Mouse (Mus musculus): ENCODE measurements around the gene Dusp15. TPM values are rescaled to one million over a fixed set of nuclear protein-coding genes. Genes with fewer than 3 reads are reported as not detected.

The Dusp15 gene
- polyA plus RNA-seq (2014; fragmentation: Illumina TruSeq; extraction: RNeasy Lipid Tissue Mini Kit (QIAGEN cat#74804); ENCODE audit: low read depth, low replicate concordance) = 7.7 TPM

GRCm38 (mm10) chr2:152951065-152951849 lies at the start of gene Dusp15:
TSS of gene Dusp15 (minus strand) at chr2:152951698.

DNA sequence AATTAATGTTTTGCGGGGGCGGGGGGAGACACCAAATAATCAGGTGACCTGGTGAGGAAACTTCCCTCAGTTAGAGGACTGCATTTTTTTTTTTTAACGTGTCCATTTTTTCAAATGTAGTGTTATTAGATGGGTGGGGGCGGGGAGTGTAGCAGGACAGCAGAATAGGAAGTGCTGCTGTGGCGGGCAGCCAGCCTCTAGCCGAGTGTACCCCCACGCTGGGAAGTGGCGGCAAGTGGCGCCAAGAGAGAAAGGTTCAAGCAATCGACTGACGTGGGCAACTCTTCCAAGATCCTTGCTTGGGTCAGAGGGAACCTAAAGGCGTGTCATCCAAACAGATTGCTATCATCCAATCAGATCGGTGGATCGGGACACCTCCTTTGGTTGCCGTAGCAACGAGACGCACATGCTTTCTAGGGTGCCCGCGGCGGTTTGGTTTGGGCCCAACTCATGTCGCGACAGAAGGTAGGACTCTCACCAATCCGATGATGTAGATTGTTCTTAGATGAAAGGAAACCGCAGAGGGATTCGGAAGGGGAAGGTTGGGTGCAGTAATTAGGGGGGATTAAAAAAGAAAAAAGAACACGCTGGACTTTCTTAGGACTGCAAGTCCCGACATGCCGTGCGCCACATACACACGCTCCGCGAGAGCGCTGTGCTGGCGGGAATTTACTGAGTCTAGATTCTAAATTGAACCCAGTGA lies 10.7 kb upstream of the Dusp15 start, which contains the start of gene Ttll9:
Gene Ttll9 (plus strand): TSS at position 395 of the 703 bp plus-strand sequence.

GRCm38 (mm10) chr2:152933048-152933447 lies 18.4 kb downstream of the Dusp15 start, which contains the start of gene Foxs1:
TSS of gene Foxs1 (minus strand) at chr2:152933208.

DNA sequence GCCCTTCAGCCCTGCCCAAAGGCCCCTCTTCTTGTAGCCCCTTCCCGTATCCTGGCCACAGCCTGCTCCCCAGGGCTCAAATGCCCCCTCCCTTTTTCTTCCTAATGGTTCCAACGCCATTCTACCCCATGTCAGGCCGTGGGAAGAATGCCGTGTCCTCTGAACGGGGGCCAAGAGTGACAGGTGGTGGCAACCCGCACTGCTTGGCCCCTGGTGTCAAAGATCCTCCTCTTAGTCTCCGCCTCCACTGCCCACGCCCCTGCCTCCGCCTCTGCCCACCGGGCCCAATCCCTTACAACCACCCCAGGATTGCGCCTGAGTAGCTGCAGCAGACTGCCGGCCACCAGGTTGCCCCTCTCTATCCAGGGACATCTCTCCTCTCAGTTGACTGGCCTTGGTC lies 40.5 kb downstream of the Dusp15 start, which contains the start of gene Mylk2:
Gene Mylk2 (plus strand): TSS at position 322 of the 400 bp plus-strand sequence.

Other genes starting within 250 kb of the Dusp15 start
- 27.5 TPM for gene Id1, start 215.4 kb downstream of the Dusp15 start, polyA plus RNA-seq (2014; fragmentation: Illumina TruSeq; extraction: RNeasy Lipid Tissue Mini Kit (QIAGEN cat#74804); ENCODE audit: low read depth, low replicate concordance)
- not detected for gene Cox4i2, start 197.5 kb downstream of the Dusp15 start, polyA plus RNA-seq (2014; fragmentation: Illumina TruSeq; extraction: RNeasy Lipid Tissue Mini Kit (QIAGEN cat#74804); ENCODE audit: low read depth, low replicate concordance)
- gene Bcl2l1, start 120.0 kb downstream of the Dusp15 start, polyA plus RNA-seq (2014; fragmentation: Illumina TruSeq; extraction: RNeasy Lipid Tissue Mini Kit (QIAGEN cat#74804); ENCODE audit: low read depth, low replicate concordance) = 36.9 TPM
- 1.5 TPM for gene Tpx2, start 103.7 kb downstream of the Dusp15 start, polyA plus RNA-seq (2014; fragmentation: Illumina TruSeq; extraction: RNeasy Lipid Tissue Mini Kit (QIAGEN cat#74804); ENCODE audit: low read depth, low replicate concordance)
- not detected for gene Mylk2, start 40.3 kb downstream of the Dusp15 start, polyA plus RNA-seq (2014; fragmentation: Illumina TruSeq; extraction: RNeasy Lipid Tissue Mini Kit (QIAGEN cat#74804); ENCODE audit: low read depth, low replicate concordance)
- not detected for gene Foxs1, start 18.5 kb downstream of the Dusp15 start, polyA plus RNA-seq (2014; fragmentation: Illumina TruSeq; extraction: RNeasy Lipid Tissue Mini Kit (QIAGEN cat#74804); ENCODE audit: low read depth, low replicate concordance)
- not detected for gene Ttll9, start 10.8 kb upstream of the Dusp15 start, polyA plus RNA-seq (2014; fragmentation: Illumina TruSeq; extraction: RNeasy Lipid Tissue Mini Kit (QIAGEN cat#74804); ENCODE audit: low read depth, low replicate concordance)
- 54.2 TPM for gene Pdrg1, start 63.7 kb upstream of the Dusp15 start, polyA plus RNA-seq (2014; fragmentation: Illumina TruSeq; extraction: RNeasy Lipid Tissue Mini Kit (QIAGEN cat#74804); ENCODE audit: low read depth, low replicate concordance)
- not detected for gene Xkr7, start 80.2 kb upstream of the Dusp15 start, polyA plus RNA-seq (2014; fragmentation: Illumina TruSeq; extraction: RNeasy Lipid Tissue Mini Kit (QIAGEN cat#74804); ENCODE audit: low read depth, low replicate concordance)
- 1.1 TPM for gene Ccm2l, start 114.3 kb upstream of the Dusp15 start, polyA plus RNA-seq (2014; fragmentation: Illumina TruSeq; extraction: RNeasy Lipid Tissue Mini Kit (QIAGEN cat#74804); ENCODE audit: low read depth, low replicate concordance)
- gene Hck, start 156.8 kb upstream of the Dusp15 start, polyA plus RNA-seq (2014; fragmentation: Illumina TruSeq; extraction: RNeasy Lipid Tissue Mini Kit (QIAGEN cat#74804); ENCODE audit: low read depth, low replicate concordance) = not detected
- 23.7 TPM for gene Tm9sf4, start 209.6 kb upstream of the Dusp15 start, polyA plus RNA-seq (2014; fragmentation: Illumina TruSeq; extraction: RNeasy Lipid Tissue Mini Kit (QIAGEN cat#74804); ENCODE audit: low read depth, low replicate concordance)